Mouse (Mus musculus) kidney, adult 2 months (tissue): ENCODE measurements around the gene Ttyh1.

Experiments used
- CTCF ChIP-seq: fragments of 200-500 bp; conservative IDR thresholded peaks from 2 replicates; pipeline ENCODE4 v1.5.1; 2011; ENCODE audit warnings: low read depth, mild to moderate bottlenecking, control low read depth, low read length, moderate library complexity, mixed read lengths; ENCODE audit not compliant: insufficient read depth, insufficient read length
- POLR2A ChIP-seq: fragments of 200-500 bp; IDR thresholded peaks from one replicate; pipeline ENCODE4 v1.6.1; 2011; ENCODE audit warnings: low read depth, low read length, control low read depth

DNA sequence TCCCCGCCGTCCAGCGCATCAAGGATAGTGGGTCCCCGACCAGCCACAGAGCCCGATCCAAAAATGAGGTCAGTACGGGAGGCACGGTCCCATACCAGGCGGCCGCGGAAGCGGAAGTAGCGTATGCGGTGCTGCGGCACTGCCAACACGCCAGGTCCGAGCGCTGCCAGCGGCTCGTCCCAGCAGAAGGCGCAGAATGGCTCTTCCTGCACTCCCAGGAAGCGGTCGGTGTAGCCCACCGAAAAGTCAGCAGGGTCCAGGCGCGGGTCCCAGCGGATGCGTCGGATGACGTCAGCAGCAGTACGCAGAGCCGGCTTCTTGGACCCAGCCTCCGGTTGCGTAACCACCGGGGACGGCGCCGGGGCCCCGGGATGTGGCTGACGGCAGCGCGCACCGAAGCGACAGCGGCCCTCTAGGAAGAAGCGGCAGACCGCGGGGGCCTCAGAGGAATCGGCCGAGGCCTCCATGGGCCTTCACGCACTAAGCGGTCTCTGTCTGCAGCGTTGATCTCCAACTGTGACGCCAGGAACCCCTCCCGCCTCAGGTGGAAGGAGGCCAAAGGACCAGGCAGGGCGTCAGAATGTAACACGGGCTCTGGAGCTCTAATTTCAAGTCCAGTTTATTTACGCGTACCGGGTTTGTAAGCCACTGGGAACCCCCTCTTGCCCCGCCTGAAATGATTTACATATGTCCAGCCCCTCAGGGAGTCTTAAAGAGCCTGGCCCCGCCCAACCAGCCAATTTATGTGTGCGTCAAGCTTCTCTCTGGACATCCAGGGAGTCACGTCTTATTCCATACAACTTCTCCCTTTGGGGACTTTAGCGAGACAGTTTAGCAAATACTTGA, 30.2 kb downstream of the Ttyh1 start:
- no peak for TF ChIP-seq CTCF
- peak; percentile 40 for TF ChIP-seq POLR2A
